Mouse (Mus musculus) telencephalon, adult 2 months (tissue): ENCODE data around the gene Eogt.

Source experiments
- DNase-seq: peaks from one replicate; pipeline ENCODE4 v3.0.0-alpha.2; 2011; ENCODE audit warnings: low read depth, low spot score

Gene Eogt

DNA sequence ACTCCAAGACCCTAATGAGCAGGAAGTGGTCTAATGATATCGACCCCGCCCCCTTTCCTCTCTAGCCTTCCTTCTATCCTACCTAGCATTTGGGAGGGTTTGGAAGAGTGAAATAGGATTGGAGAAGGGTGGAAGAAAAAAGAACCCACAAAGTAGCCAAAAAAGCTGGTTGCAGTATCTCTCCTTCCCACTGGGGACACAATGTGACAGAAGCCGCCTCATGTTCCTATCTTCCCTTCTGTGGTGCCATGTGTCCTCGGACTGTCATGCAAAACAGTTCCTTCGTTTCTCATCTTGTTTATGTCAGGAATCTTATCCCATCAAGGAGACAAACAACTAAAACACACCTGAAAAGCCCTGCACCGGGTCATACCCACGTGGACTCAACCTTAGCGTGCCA, 42.9 kb downstream of the Eogt start:
- DNase-seq, result no peak

DNA sequence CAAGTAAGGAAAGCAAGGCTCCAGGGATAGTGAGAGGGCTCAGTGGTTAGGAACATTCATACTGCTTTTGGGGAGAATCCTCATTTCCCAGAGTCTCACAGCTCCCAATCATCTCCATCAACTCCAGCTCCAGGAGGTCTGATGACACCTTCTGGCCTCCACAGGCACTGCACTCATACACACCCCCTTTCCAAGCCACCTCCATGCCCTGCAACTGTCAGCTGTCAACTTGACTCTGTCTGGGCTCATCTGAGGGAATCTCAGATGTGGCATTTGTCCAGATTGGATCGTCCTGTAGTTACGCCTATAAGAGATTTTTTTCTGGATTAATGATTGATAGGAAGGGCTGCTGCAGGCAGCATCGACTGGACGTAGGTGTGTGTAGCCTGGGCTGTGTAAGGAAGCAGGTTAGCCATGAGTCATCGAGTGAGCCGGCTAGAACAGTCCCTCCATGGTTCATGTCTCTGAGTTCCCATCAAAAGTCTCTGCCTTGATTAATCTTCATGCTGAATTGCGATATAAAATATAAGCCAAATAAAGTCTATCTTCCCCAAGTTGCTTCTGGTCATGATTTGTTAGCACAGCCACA, 44.6 kb downstream of the Eogt start:
- DNase-seq, result no peak

DNA sequence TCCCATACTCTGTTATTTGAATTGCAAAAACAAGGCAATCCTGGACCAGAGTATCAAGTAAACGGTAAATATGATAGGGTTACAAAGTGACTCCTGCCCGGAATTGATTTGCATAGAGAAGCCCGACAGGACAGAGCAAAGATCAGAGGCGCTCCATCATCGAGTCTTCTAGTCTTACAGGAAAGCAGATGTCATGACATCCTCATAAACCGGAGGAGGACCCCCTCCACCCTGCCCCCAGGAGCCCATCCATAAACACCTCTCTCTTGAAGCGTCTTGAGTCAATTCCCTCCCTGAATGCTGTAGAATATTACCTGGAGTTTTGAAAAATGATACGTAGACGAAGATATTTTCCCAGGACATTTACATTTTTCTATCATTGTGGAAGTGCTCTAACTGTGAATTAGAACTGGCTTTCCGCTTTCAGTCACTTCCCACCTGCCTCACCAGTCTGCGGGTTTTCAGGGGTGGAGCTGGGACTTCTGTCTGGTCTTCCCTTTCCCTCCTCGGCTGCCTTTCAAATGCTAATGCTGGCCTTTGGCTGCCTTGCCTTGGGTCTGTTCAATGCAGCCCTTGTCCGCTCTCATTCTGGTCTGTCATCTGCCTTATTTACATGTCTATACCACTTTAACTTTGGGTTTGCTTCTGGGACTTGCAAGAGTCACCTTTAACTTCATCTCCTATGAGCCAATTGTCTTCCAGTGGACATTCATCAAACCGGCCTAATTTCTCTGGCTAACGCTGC, 46.9 kb downstream of the Eogt start:
- DNase-seq, result no peak

- DNase-seq, result no peak
Observed at GRCm38 (mm10) chr6:97101190-97101957, 47.6 kb downstream of the Eogt start.

DNA sequence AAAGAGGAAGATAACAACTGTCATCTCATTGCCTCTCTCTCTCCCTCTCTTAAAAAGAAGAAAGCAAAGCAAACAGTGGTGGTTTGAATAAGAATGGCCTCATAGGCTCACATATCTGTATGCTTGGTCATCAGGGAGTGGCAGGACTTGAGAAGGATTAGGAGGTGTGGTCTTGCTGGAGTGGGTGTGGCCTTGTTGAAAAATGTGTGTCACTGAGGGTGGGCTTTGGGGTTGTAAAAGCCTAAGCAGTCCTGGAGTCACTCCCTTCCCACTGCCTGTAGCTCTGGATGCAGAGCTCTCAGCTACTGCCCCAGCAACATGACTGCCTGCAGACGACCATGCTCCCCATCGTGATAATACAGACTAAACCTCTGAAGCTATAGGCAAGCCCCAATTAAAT, 66.6 kb downstream of the Eogt start:
- DNase-seq, result no peak

- no peak for DNase-seq
Observed at GRCm38 (mm10) chr6:97080016-97080415, 69.0 kb downstream of the Eogt start.

DNA sequence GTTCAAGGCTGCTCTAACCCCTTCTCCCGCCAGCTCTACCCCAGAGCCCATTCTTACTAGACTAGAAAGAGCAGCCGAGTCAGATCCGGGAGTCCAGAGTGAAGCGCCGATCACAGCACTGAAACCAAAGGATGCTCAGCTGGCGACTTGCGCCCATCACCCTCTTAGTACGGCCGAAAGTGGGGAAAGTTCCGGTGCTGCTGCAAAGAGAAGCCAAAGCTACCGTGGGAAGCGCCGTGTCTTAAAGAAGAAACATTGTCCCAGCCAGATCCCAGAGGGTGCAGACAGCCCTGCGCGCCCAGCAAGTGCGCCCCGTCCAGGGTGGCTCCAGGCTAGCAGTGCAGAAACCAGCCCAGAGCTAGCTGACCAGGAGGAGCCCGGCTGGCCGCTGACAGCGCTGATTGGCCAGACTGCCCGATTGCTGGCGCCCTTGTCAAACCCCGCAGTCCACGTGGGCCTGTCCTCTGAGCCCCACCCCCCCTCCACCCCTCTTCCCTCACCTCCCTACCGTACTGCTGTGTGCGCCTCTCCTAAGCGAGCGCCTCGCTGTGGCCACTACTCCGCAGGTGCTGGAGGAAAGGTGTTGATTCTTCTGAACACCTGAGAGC, 88.8 kb downstream of the Eogt start, which contains the start of gene Fam19a4:
TSS of gene Fam19a4 (minus strand) at position 340 of the 608 bp plus-strand sequence.
- no peak for DNase-seq
